Mouse (Mus musculus): ENCODE measurements around the gene Supt16.

GRCm38 (mm10) chr14:52232249-52232648 is 35.0 kb upstream of the Supt16 start:
- no peak for TF ChIP-seq EP300 (IDR thresholded peaks at IDR 0.05; ENCODE audit: insufficient read depth, low read depth, low read length)
- no peak for TF ChIP-seq CTCF (IDR thresholded peaks at IDR 0.05; ENCODE audit: low read depth, low read length)
